36 mouse cellular contexts compared by ENCODE assay signal in genomic region chr11:54949717-54950116, GRCm38 (mm10). TPM values are rescaled to one million over a fixed set of nuclear protein-coding genes. Genes with fewer than 3 reads are reported as not detected.
"Had no signal": no experiment of that assay in that cellular context is flagged by ENCODE, and none has a peak within 500 bp of the region (broad histone marks: within the 10 kb centered on the region; RNA-seq: fewer than 3 reads in every experiment).

No protein-coding gene starts in this region.

- H3K27ac ChIP-seq: heart, embryonic 13.5 days; heart, embryonic 15.5 days; hindbrain, embryonic 10.5 days; hindbrain, embryonic 12.5 days; hindbrain, embryonic 13.5 days; hindbrain, embryonic 14.5 days; hindbrain, embryonic 15.5 days; hindbrain, postnatal 0 days; intestine, embryonic 15.5 days; kidney, embryonic 15.5 days; kidney, postnatal 0 days; layer of hippocampus, adult 2 months had no signal

- H3K36me3 ChIP-seq: hindbrain, embryonic 12.5 days; hindbrain, embryonic 13.5 days; hindbrain, embryonic 15.5 days; intestine, embryonic 15.5 days had no signal

- H3K4me3 ChIP-seq: heart, embryonic 10.5 days; heart, embryonic 12.5 days; heart, embryonic 13.5 days; heart, embryonic 15.5 days; hindbrain, embryonic 10.5 days; hindbrain, embryonic 12.5 days; hindbrain, embryonic 13.5 days; hindbrain, embryonic 15.5 days; intestine, embryonic 15.5 days; kidney, embryonic 15.5 days; layer of hippocampus, adult 2 months had no signal

- DNase-seq: heart, postnatal 10 days; heart, postnatal 14 days; heart, postnatal 36 days; heart, postnatal 4 days; kidney, adult 11 months; kidney, adult 18-20 months; kidney, adult 2 months; kidney, adult 8-10 months; kidney, adult 9 months; kidney, postnatal 10 days; kidney, postnatal 14 days; kidney, postnatal 25 days; kidney, postnatal 36 days; kidney, postnatal 4 days; layer of hippocampus, adult 9-11 months; layer of hippocampus, postnatal 36 days had no signal

- H3K9ac ChIP-seq: heart, embryonic 12.5 days; heart, embryonic 13.5 days; heart, embryonic 15.5 days; hindbrain, embryonic 12.5 days; hindbrain, embryonic 13.5 days; hindbrain, embryonic 14.5 days; hindbrain, embryonic 15.5 days; intestine, embryonic 15.5 days; kidney, embryonic 15.5 days had no signal

- H3K9me3 ChIP-seq: heart, embryonic 10.5 days; heart, embryonic 12.5 days; heart, embryonic 13.5 days; heart, embryonic 15.5 days; hindbrain, embryonic 10.5 days; hindbrain, embryonic 12.5 days; hindbrain, embryonic 13.5 days; hindbrain, embryonic 15.5 days; intestine, embryonic 15.5 days; kidney, embryonic 15.5 days had no signal

- H3K27me3 ChIP-seq: heart, embryonic 12.5 days; heart, embryonic 13.5 days; heart, embryonic 15.5 days; hindbrain, embryonic 12.5 days; hindbrain, embryonic 13.5 days; hindbrain, embryonic 15.5 days; intestine, embryonic 15.5 days; kidney, embryonic 15.5 days had no signal

- H3K4me2 ChIP-seq: heart, embryonic 11.5 days; heart, embryonic 12.5 days; heart, embryonic 13.5 days; heart, embryonic 15.5 days; hindbrain, embryonic 12.5 days; hindbrain, embryonic 13.5 days; hindbrain, embryonic 14.5 days; hindbrain, embryonic 15.5 days; intestine, embryonic 15.5 days; kidney, embryonic 15.5 days had no signal

- ATAC-seq: hindbrain, embryonic 16.5 days; hindbrain, postnatal 0 days; inflammation-experienced regulatory T-cells, adult 6 months; intestine, embryonic 15.5 days; intestine, embryonic 16.5 days; intestine, postnatal 0 days had no signal

RNA-seq across cellular contexts. Expression of gene Gpx3, which starts 47.5 kb away (rescaled TPM):
- total RNA-seq: hematopoietic stem cell, adult 5-6 weeks had no signal
